Mouse (Mus musculus) forebrain, embryonic 14.5 days (tissue): ENCODE data around the gene Rbfox3. TPM values are rescaled to one million over a fixed set of nuclear protein-coding genes. Genes with fewer than 3 reads are reported as not detected.

Source experiments
- ATAC-seq: fragments of 200-750 bp; cut with Nextera tagmentation; 2 replicates; pipeline ENCODE4 v1.8.0; 2017; ENCODE audit warnings: mild to moderate bottlenecking, moderate library complexity
- DNase-seq: peaks from one replicate; pipeline ENCODE4 v3.0.0-alpha.2; 2015; ENCODE audit warnings: low spot score
- H3K27ac ChIP-seq: fragments of 300-500 bp; sonication (generic); 2 replicates; pipeline ENCODE4 v1.5.1; 2014; ENCODE audit warnings: low read depth, mild to moderate bottlenecking, control low read depth, low read length, moderate library complexity
- H3K27me3 ChIP-seq: fragments of 300-500 bp; sonication (generic); replicated peaks from 2 replicates; pipeline ENCODE4 v1.6.1; 2014; ENCODE audit warnings: low read length, control low read depth, mixed read lengths; ENCODE audit not compliant: control insufficient read depth, insufficient read depth
- H3K36me3 ChIP-seq: fragments of 300-500 bp; sonication (generic); 2 replicates; pipeline ENCODE4 v1.6.1; 2014; ENCODE audit warnings: low read length, control low read depth; ENCODE audit not compliant: control insufficient read depth, insufficient read depth
- H3K4me1 ChIP-seq: fragments of 300-500 bp; sonication (generic); 2 replicates; pipeline ENCODE4 v1.6.1; 2014; ENCODE audit warnings: antibody characterized with exemption, low read length, control low read depth; ENCODE audit not compliant: control insufficient read depth, insufficient read depth
- H3K4me2 ChIP-seq: fragments of 300-500 bp; sonication (generic); 2 replicates; pipeline ENCODE4 v1.6.1; 2014; ENCODE audit warnings: mild to moderate bottlenecking, control low read depth, low read length
- H3K4me3 ChIP-seq: fragments of 300-500 bp; sonication (generic); 2 replicates; pipeline ENCODE4 v1.5.1; 2014; ENCODE audit warnings: low read depth, low read length, control low read depth
- H3K9ac ChIP-seq: fragments of 300-500 bp; sonication (generic); 2 replicates; pipeline ENCODE4 v1.6.1; 2014; ENCODE audit warnings: mild to moderate bottlenecking, low read length, control low read depth, moderate library complexity
- H3K9me3 ChIP-seq: fragments of 300-500 bp; sonication (generic); replicated peaks from 2 replicates; pipeline ENCODE4 v1.6.1; 2016; ENCODE audit warnings: low read length, control low read depth, mixed read lengths; ENCODE audit not compliant: control insufficient read depth
- WGBS: fragments of 180-500 bp; shearing (Covaris S2); extraction: QIAGEN DNeasy Blood & Tissue Kit; methylation state at CpG from one replicate; pipeline ENCODE4 v1.1.7; 2014; 5-methylcytosine and 5-hydroxymethylcytosine counted together
- polyA plus RNA-seq: library from polyadenylated mRNA; unstranded; fragments of >200 nt; fragmentation: Nextera tagmentation; extraction: Ambion mirVana; gene quantifications from 2 replicates; pipeline ENCODE4 v1.2.1, GENCODE M21; 2014

Gene Rbfox3
- polyA plus RNA-seq, 1 experiment from 2014 or later = 28.2 TPM

DNA sequence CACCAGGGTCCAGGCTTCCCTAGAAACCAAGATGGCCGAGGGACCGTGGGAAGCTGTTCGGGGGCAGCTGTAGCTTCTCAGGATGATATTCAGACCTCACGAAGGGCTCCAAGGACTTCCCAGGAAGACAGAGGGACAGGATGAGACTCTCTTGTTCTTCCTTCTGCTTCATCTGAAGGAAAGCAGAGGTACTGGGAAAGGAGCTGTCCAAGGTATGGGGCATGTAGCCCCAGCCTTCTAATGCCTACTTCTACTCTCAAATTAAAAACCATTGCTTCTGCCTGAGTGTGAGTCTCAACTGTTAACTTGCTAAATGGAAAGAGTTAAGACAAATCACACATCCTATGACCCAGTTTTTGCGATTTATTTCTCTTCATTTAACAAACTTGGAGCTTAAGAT, 355.8 kb downstream of the Rbfox3 start:
- 66% methylated on average over 5 of the region's 5 CpGs for WGBS
- Histone ChIP-seq H3K4me1 (peaks cover 29% of the 10 kb centered on the region), H3K4me2 (no peak overlapping the region), H3K27me3 (no peaks in the 10 kb centered on the region; the same call in 1 of the 2 replicates), H3K36me3 (no peaks in the 10 kb centered on the region), H3K9me3 (no peaks in the 10 kb centered on the region), H3K9ac (no peak overlapping the region), H3K27ac (no peak overlapping the region), H3K4me3 (no peak overlapping the region)
- DNase-seq = no peak
- ATAC-seq = no peak

GRCm38 (mm10) chr11:118554542-118554941, 356.9 kb downstream of the Rbfox3 start:
- Histone ChIP-seq H3K36me3 (no peaks in the 10 kb centered on the region), H3K9ac (no peak overlapping the region), H3K27ac (no peak overlapping the region), H3K27me3 (no peaks in the 10 kb centered on the region; the same call in 1 of the 2 replicates), H3K4me2 (no peak overlapping the region), H3K9me3 (no peaks in the 10 kb centered on the region), H3K4me1 (peaks cover 29% of the 10 kb centered on the region), H3K4me3 (no peak overlapping the region)
- ATAC-seq = no peak
- no peak for DNase-seq
- WGBS = 6% methylated on average over 4 of the region's 4 CpGs

- Histone ChIP-seq H3K27me3 (no peaks in the 10 kb centered on the region; the same call in 1 of the 2 replicates), H3K9ac (no peak overlapping the region), H3K4me1 (peaks cover 29% of the 10 kb centered on the region), H3K9me3 (no peaks in the 10 kb centered on the region), H3K4me2 (no peak overlapping the region), H3K4me3 (no peak overlapping the region), H3K36me3 (no peaks in the 10 kb centered on the region), H3K27ac (no peak overlapping the region)
- no peak for ATAC-seq
- peak; percentile 65 for DNase-seq
- WGBS = 2% methylated on average over 4 of the region's 4 CpGs
Observed at GRCm38 (mm10) chr11:118553926-118554325, 357.5 kb downstream of the Rbfox3 start.

GRCm38 (mm10) chr11:118553001-118553400, 358.4 kb downstream of the Rbfox3 start:
- no peaks in the 10 kb centered on the region; the same call in 1 of the 2 replicates for H3K27me3 ChIP-seq
- H3K9me3 ChIP-seq = no peaks in the 10 kb centered on the region
- no peaks in the 10 kb centered on the region for H3K36me3 ChIP-seq
- H3K27ac ChIP-seq = no peak overlapping the region
- 21% methylated on average over 6 of the region's 6 CpGs for WGBS
- H3K4me3 ChIP-seq = no peak overlapping the region
- H3K4me1 ChIP-seq = peaks cover 29% of the 10 kb centered on the region
- ATAC-seq = no peak
- H3K4me2 ChIP-seq = no peak overlapping the region
- H3K9ac ChIP-seq = no peak overlapping the region
- no peak for DNase-seq

DNA sequence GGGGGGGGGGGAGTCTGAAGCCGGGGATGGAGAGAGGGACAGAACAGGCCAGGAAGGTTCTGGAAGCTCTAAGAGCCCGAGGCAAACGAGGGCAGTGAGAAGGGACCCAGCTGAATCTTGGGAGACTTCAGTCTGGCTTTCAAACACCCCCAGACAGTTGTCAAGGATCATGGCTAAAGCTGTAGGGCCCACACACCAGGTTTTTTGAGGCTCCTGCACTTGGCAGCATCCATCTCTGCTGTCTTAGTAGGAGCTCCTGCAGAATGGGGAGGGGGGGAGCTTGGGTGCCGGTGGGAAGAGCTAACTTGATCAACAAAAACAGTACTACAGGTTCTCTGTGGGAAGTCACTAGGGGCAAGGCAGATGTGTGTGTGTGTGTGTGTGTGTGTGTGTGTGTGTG, 358.9 kb downstream of the Rbfox3 start:
- no peaks in the 10 kb centered on the region for H3K36me3 ChIP-seq
- H3K9me3 ChIP-seq = no peaks in the 10 kb centered on the region
- no peak overlapping the region for H3K4me2 ChIP-seq
- H3K9ac ChIP-seq = no peak overlapping the region
- ATAC-seq = no peak
- no peak for DNase-seq
- peaks cover 29% of the 10 kb centered on the region for H3K4me1 ChIP-seq
- H3K27me3 ChIP-seq = no peaks in the 10 kb centered on the region; the same call in 1 of the 2 replicates
- no peak overlapping the region for H3K4me3 ChIP-seq
- no peak overlapping the region for H3K27ac ChIP-seq
- 59% methylated on average over 3 of the region's 4 CpGs for WGBS

- DNase-seq (no peak), ATAC-seq (no peak)
- H3K4me2 ChIP-seq = no peak overlapping the region
- H3K27ac ChIP-seq = peak overlapping the region; percentile 58; the same call in 1 of the 2 replicates
- no peak overlapping the region for H3K4me3 ChIP-seq
- no peaks in the 10 kb centered on the region; the same call in 1 of the 2 replicates for H3K27me3 ChIP-seq
- H3K36me3 ChIP-seq = no peaks in the 10 kb centered on the region
- H3K9me3 ChIP-seq = no peaks in the 10 kb centered on the region
- H3K4me1 ChIP-seq = peaks cover 29% of the 10 kb centered on the region
- WGBS = 50% methylated on average over 3 of the region's 3 CpGs
- H3K9ac ChIP-seq = no peak overlapping the region
Observed at GRCm38 (mm10) chr11:118551705-118552104, 359.7 kb downstream of the Rbfox3 start.

- no peak overlapping the region for H3K9ac ChIP-seq
- no peaks in the 10 kb centered on the region for H3K36me3 ChIP-seq
- H3K9me3 ChIP-seq = no peaks in the 10 kb centered on the region
- no peak overlapping the region for H3K4me2 ChIP-seq
- H3K27ac ChIP-seq = peak overlapping the region; percentile 58; the same call in 1 of the 2 replicates
- WGBS = 12% methylated on average over 17 of the region's 17 CpGs
- peak; percentile 57 for DNase-seq
- H3K4me1 ChIP-seq = peaks cover 29% of the 10 kb centered on the region
- ATAC-seq = peak; percentile 70
- no peak overlapping the region for H3K4me3 ChIP-seq
- no peaks in the 10 kb centered on the region; the same call in 1 of the 2 replicates for H3K27me3 ChIP-seq
Observed at GRCm38 (mm10) chr11:118550773-118551520, 360.4 kb downstream of the Rbfox3 start.

DNA sequence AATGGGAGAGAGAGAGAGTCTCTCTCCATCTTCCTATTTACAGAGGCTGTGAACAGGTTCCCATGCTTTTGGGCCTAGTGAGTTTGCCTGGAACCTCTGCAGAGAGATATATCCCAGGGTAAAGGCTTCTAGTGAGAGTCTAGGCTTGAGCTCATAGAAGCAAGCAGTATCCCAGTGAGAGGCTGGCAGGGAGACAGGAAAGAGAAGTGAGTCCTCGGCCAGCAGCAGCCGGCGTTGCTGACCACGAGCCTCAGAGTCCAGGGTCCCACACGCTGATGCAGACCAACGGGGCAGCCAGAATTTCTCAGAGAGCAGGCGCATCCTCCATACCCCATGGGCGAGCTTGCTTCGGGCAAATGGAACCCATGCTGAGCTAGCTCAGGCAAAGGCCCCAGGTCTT, 363.2 kb downstream of the Rbfox3 start:
- H3K4me3 ChIP-seq = no peak overlapping the region
- 86% methylated on average over 9 of the region's 9 CpGs for WGBS
- no peaks in the 10 kb centered on the region for H3K9me3 ChIP-seq
- H3K4me1 ChIP-seq = peaks cover 18% of the 10 kb centered on the region
- no peak overlapping the region for H3K4me2 ChIP-seq
- ATAC-seq (no peak), DNase-seq (no peak)
- H3K27ac ChIP-seq = no peak overlapping the region
- H3K36me3 ChIP-seq = no peaks in the 10 kb centered on the region
- H3K27me3 ChIP-seq = no peaks in the 10 kb centered on the region
- H3K9ac ChIP-seq = no peak overlapping the region

- H3K4me2 ChIP-seq = no peak overlapping the region
- ATAC-seq = no peak
- no peak for DNase-seq
- H3K27ac ChIP-seq = no peak overlapping the region
- H3K36me3 ChIP-seq = no peaks in the 10 kb centered on the region
- 81% methylated on average over 8 of the region's 8 CpGs for WGBS
- peaks cover 3% of the 10 kb centered on the region for H3K4me1 ChIP-seq
- no peak overlapping the region for H3K4me3 ChIP-seq
- H3K9ac ChIP-seq = no peak overlapping the region
- H3K27me3 ChIP-seq = no peaks in the 10 kb centered on the region
- no peaks in the 10 kb centered on the region for H3K9me3 ChIP-seq
Observed at GRCm38 (mm10) chr11:118546269-118546668, 365.1 kb downstream of the Rbfox3 start.
